Mouse (Mus musculus): Measurements from ENCODE around the gene E2f6. TPM values are rescaled to one million over a fixed set of nuclear protein-coding genes. Genes with fewer than 3 reads are reported as not detected.

E2f6 gene
- polyA plus RNA-seq, 1 experiment from 2014 or later, result 22.7 TPM

- DNase-seq (ENCODE audit: low spot score), result no peak
These were observed 62.2 kb downstream of the E2f6 start for GRCm38 (mm10) chr12:16872926-16873464.

DNA sequence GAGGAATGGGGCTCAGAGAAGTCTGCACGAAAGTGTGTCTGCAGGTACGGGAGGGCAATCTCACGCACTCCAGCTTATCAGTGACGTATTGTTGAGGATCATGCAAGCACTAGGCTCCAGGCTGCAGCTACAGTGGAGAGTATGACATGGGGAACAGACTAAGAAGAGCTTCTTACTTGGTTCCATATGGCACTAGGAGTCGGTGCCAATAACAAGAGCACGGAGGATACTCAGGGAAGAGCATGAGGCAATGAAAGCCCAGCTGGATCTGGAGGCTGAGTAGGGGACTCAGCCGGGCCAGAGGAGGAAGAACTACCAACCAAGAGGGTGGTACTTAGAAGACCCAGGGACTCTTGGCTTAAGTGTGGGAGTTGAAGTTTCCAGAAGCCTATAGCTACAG, 62.8 kb downstream of the E2f6 start:
- no peak for DNase-seq (ENCODE audit: low spot score)

DNA sequence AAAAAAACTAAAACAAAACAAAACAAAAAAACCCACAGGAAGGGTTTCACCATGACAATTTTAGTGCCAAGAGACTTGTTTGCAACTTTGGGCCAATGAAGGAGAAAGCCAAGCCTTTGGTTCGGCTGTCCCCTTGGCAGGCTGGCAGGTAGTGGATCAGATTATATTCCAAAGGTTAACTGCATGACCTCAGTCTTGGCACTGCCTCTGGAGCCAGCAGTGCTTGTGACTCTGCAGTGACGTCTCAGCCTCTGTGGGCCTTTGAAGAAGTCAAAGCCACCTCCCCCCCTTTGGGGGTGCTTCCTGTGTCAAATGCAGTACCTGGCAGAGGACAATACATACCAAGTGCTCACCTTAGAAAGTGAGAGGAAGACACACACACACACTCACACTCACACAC, 63.3 kb downstream of the E2f6 start:
- peak; percentile 65 for DNase-seq (ENCODE audit: low spot score)

DNA sequence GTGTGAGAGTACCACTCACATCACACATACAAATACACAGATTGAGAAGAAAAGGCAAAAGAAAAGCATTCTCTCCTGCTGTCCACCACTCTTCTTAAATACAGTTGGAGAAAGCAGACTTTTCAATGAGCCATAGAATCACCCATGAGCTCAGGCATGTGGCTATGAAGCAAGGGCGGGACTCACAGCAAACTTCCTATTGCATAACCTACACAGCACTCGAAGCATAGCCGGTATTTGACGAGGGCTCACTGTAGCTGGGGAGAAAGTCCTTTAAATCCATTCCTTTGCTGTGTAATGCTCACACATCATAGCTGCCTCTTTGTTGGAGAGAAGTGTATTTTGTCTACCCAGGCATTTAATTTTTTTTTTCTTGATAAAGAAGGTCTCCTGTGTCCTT, 64.5 kb downstream of the E2f6 start:
- no peak for DNase-seq (ENCODE audit: low spot score)

DNA sequence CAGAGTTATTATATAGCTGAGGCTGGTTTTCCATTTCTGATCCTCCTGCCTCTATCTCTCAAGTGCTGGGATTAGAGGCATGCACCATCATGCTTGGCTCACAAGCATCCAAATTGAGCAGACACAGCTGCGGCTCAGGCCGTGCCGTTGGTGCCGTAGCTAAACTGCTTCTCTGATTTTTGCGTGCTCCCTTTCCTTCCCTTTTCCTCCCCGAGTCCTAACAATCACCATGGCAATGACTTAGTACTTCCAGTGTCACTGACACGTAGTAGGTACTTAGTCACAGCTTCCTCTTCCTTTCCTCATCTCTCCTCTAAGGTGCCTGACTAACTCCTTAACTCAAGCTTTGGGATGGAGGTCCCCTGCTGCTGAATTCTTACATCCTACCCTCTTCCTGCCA, 64.9 kb downstream of the E2f6 start:
- DNase-seq (ENCODE audit: low spot score), result no peak

DNA sequence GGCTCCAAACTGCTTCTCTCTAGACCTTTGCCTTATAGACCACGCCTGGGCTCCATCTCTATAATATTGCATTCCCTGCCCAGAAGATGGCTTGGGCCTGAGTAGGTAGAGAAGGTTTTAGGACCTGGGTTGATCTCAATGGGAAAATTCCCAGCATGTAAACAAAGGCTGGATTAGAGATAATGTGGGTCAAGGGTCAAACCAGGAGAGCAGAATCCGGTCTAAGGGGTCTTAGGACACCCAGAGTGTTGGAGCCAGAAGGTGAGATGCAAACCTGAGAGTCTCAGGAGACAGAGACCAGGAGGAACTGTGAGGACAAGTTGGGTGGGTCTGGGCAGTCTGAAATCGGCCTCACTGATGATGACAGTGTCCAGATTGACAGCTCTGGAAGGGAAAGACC, 65.9 kb downstream of the E2f6 start:
- DNase-seq (ENCODE audit: low spot score), result no peak

DNA sequence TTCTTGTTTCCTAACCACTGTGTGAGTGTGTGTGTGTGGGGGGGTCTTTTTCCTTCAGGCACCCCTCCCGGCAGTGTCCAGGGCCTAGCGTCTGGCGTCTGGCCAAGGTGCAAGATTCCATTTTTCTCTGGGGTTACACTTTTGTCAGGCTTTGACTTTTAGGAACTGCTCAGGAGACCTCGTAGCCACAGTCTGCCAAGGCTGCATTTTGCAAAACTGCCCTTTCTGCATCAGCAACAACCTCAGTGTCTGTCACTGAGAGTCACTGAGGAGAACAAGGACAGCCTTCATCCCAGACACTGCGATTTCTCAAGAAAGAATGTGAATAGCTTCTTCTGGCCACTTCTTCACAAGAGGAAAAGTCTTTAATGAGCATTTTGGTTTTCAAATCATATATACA, 66.4 kb downstream of the E2f6 start:
- no peak for DNase-seq (ENCODE audit: low spot score)

DNA sequence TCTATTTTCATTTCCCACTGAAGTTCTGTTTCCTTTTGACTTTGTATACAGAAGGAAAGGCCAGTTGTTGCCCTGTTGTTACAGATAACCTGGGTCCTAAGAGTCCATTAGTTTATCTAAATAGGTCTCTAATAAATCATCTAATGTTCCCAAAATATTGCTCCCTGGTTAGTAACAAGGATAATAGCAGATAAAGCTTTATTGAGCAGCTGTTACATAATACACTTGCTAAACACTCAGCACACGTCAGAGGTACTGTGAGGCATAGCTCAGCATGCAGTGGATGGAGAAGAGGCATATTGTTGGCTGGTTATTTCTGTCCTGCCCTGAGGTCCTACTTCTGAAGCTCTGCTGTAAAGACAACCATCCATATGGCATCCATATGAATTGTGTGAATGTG, 66.9 kb downstream of the E2f6 start:
- DNase-seq (ENCODE audit: low spot score), result no peak

GRCm38 (mm10) chr12:16879369-16879768, 68.6 kb downstream of the E2f6 start:
- no peak for DNase-seq (ENCODE audit: low spot score)

GRCm38 (mm10) chr12:16880077-16880476, 69.3 kb downstream of the E2f6 start:
- DNase-seq (ENCODE audit: low spot score), result no peak

DNA sequence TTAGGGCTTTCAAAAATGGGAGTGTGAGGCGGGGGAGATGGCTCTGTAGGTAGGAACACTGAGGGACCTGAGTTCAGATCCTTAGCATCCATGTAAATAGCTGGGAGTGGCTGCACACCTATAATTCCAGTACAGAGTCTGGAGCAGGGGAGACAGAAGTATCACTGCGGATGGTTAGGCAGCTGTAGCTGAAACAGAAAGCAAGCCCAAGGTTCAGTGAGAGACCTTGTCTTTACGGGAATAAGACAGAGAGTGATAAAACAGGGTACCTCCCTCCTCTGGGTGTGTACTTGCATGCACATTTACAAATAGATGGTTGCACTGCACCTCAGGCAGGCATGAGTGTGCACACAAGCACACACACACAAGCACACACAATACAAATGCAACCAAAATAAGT, 71.7 kb downstream of the E2f6 start:
- no peak for DNase-seq (ENCODE audit: low spot score)

DNA sequence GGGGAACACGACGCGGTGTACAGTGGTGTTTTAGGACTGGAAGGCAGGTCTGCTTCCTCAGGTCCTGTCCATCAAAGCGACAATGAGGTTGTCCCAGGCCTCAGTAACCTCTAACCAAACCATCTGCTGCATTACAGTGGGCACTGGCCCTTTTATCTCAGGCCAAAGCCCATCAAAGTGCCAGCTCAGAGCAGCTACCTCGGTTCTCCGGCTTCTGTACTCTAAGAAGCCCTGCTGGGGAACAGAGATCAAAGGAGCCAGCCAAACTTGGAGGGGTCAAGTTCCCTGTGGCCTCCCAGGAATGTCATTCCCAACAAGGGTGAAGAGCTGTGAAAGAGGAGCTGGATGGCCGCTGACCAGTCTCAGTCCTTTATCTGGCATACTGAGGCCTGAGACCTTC, 72.3 kb downstream of the E2f6 start:
- DNase-seq (ENCODE audit: low spot score), result no peak

DNA sequence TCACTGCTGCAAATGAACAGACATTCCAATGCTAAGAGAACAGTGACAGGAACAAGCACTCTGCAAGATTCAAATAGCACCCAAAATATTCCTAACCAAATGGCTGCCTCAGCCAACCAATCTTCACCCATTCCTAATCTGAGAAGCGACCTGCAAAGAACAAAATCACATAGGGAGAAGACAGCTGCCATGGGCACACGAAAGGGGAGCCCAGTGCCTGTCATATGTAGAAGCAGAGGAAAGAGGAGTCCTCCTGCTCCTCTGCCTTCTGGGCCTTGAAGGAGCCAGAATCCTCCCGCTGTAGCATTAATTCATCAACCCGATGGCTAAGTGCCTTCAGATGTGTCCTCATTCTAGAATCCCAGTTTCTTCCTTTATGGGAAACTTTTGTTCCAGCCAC, 73.8 kb downstream of the E2f6 start:
- DNase-seq (ENCODE audit: low spot score), result no peak

GRCm38 (mm10) chr12:16886354-16886753, 75.6 kb downstream of the E2f6 start:
- DNase-seq (ENCODE audit: low spot score), result no peak

Small RNA genes lying within 50 kb of the gene (microRNA-seq; reads per million reads assigned to microRNA genes)
- not detected for gene Gm44305 (ENCODE audit: borderline number of aligned reads)

Other genes starting within 250 kb of the E2f6 start
- 6.4 and 6.5 TPM in 2 replicates for gene Lpin1, start 200.0 kb upstream of the E2f6 start, polyA plus RNA-seq (2015; fragmentation: Nextera tagmentation; extraction: Ambion mirVana)
- gene Ntsr2, start 157.6 kb upstream of the E2f6 start, polyA plus RNA-seq (2015; fragmentation: Nextera tagmentation; extraction: Ambion mirVana), result not detected in 2 replicates
- 1.2 and 2.0 TPM in 2 replicates for gene Greb1, start 10.1 kb upstream of the E2f6 start, polyA plus RNA-seq (2015; fragmentation: Nextera tagmentation; extraction: Ambion mirVana)
- 10.3 and 11.9 TPM in 2 replicates for gene Rock2, start 83.9 kb downstream of the E2f6 start, polyA plus RNA-seq (2015; fragmentation: Nextera tagmentation; extraction: Ambion mirVana)
- gene Pqlc3, start 189.4 kb downstream of the E2f6 start, polyA plus RNA-seq (2015; fragmentation: Nextera tagmentation; extraction: Ambion mirVana), result 23.8 and 28.4 TPM in 2 replicates
- 1.2 and 1.3 TPM in 2 replicates for gene 2410004P03Rik, start 200.8 kb downstream of the E2f6 start, polyA plus RNA-seq (2015; fragmentation: Nextera tagmentation; extraction: Ambion mirVana)